Mouse (Mus musculus) spleen, adult 2 months (tissue): ENCODE data around the gene Neurod2.

Source experiments
- CTCF ChIP-seq: fragments of 200-500 bp; IDR thresholded peaks from 2 replicates; pipeline ENCODE4 v1.5.1; 2011; ENCODE audit warnings: mild to moderate bottlenecking, inconsistent platforms; ENCODE audit not compliant: insufficient read depth, insufficient read length, insufficient replicate concordance; ENCODE audit errors: extremely low read depth
- POLR2A ChIP-seq: fragments of 200-500 bp; IDR thresholded peaks from 2 replicates; pipeline ENCODE4 v1.6.1; 2011; ENCODE audit warnings: low read depth, low read length, inconsistent platforms

GRCm38 (mm10) chr11:98346168-98346567 lies 16.7 kb upstream of the Neurod2 start:
- no peak for TF ChIP-seq CTCF
- TF ChIP-seq POLR2A: no peak
